Mouse (Mus musculus): ENCODE results near the gene Cpt2. TPM values are rescaled to one million over a fixed set of nuclear protein-coding genes. Genes with fewer than 3 reads are reported as not detected.
A peak's percentile ranks its signal among the peaks of the same experiment; 100 is the strongest.

Gene Cpt2
- total and polyA plus RNA-seq, 3 experiments = 10.8 to 14.1 (median 13.5) TPM

DNA sequence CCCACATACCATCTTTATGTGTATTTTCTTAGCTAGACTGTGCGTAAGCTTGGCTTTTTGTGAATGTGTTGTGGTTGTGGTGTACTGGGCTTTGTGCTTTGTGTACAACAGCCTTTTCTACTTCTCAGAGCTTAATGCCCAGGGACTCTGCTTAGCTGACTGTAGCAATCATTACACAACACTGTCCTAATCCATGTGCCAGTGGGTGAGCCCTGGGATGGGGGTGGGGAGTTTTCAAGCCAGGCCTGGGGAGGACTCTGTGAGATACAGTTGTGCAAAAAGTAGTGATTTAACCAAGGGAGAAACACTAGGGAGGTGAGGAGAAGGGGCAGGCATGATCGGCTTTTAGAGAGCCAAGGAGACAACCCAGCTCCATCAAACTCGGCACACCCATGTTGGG, 23.2 kb downstream of the Cpt2 start:
- Histone ChIP-seq H3K27ac (ENCODE audit: insufficient read depth, low read depth) (no peak overlapping the region), H3K4me2 (ENCODE audit: insufficient read depth, low read depth, poor library complexity, severe bottlenecking) (no peak overlapping the region), H3K4me1 (ENCODE audit: control insufficient read depth in 1 of 2, insufficient read depth in 2 of 2) (0 out of 4 replicates have a peak, but pooled peaks cover 0 to 7% of the 10 kb centered on the region in 2 experiments), H3K4me3 (replicated peaks in 1 of 3; ENCODE audit: low read depth in 2 of 3, low read length in 2 of 3, poor library complexity in 1 of 3) (no peak overlapping the region), H3K9me3 (replicated peaks; ENCODE audit: low read length) (no peaks in the 10 kb centered on the region), H3K27me3 (replicated peaks) (no peaks in the 10 kb centered on the region), H3K9ac (ENCODE audit: insufficient read depth, low read depth) (no peak overlapping the region), H3K36me3 (replicated peaks in 1 of 2; ENCODE audit: control insufficient read depth in 1 of 2, insufficient read depth in 1 of 2, low read length in 1 of 2) (peaks cover 25 to 79% of the 10 kb centered on the region in 2 experiments), H3K79me2 (replicated peaks; ENCODE audit: control insufficient read depth, extremely low read depth, insufficient read depth, poor library complexity, severe bottlenecking) (no peaks in the 10 kb centered on the region)
- in situ Hi-C loops (cut with MboI; ENCODE audit: low pct_ligation_motif_present, low pct_unique_long_range_greater_than_20kb, low sequenced_read_pairs) (no loop called here), dilution Hi-C loops (cut with MboI; ENCODE audit: extremely low pct_ligation_motif_present, extremely low pct_unique_long_range_greater_than_20kb, low sequenced_read_pairs) (no loop called here)
- TF ChIP-seq MAFK (IDR thresholded peaks at IDR 0.05; ENCODE audit: insufficient replicate concordance, low read length) = no peak
- TF ChIP-seq ZNF384 (IDR thresholded peaks at IDR 0.05; ENCODE audit: low read depth, low read length) = no peak
- DNase-seq (ENCODE audit: extremely low read depth) = no peak

DNA sequence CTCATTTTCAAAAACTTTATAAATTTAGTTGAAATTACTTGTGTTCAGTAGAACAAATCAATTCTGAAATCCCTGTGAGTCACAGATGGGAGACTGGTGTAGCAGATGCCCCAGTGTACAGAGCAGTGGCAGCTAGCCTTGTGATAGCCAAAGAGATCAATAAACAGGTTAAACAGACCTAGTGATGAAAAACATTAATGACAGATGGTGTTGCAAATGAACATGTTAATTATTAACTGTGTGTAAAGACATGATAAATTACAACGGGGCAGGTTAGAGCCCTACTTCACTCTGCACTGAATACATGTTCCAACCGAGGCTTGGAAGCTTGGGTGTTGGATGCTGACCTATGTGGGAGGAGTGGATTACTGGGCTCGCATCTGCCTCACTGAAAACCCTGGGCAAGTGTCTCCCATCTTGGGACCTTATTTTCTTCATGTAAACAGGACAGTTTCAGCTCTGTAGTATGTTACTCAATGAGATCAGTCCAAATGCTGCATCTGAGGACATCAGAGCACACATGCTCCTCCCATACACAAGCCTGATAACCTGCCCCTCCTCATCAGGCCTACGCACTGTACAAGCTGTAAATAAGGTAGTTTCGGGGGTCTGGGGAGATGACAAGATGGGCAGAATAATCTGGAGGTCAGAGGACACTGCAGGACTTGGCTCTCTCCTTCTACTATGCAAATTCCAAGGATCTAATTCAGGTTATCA, 24.0 kb downstream of the Cpt2 start:
- H3K4me2 ChIP-seq (ENCODE audit: insufficient read depth, low read depth, poor library complexity, severe bottlenecking) = no peak overlapping the region
- DNase-seq (ENCODE audit: extremely low read depth) = no peak

DNA sequence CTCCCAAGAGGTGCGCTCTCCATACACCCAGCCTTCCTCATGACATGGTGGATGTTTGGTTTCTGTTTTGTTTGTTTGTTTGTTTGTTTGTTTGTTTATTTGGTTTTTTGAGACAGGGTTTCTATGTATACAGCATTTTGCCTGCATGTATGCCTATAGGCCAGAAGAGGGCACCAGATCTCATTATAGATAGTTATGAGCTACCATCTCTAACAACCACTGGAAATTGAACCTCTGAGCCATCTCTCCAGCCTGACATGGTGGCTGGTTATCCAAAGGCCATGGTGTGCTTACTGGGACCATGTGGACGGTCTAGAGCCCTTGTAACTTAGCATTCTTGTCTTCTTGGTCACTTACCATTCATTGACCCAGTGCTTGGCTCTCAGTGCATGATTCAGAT, 30.7 kb downstream of the Cpt2 start:
- dilution Hi-C loops (cut with MboI; ENCODE audit: extremely low pct_ligation_motif_present, extremely low pct_unique_long_range_greater_than_20kb, low sequenced_read_pairs) = no loop called here
- Histone ChIP-seq H3K4me1 (ENCODE audit: control insufficient read depth in 1 of 2, insufficient read depth in 2 of 2) (peaks cover 3 to 19% of the 10 kb centered on the region in 2 experiments; a peak in 3 of 4 replicates), H3K9ac (ENCODE audit: insufficient read depth, low read depth) (no peak overlapping the region), H3K4me3 (replicated peaks in 1 of 3; ENCODE audit: low read depth in 2 of 3, low read length in 2 of 3, poor library complexity in 1 of 3) (no peak overlapping the region), H3K79me2 (replicated peaks; ENCODE audit: control insufficient read depth, extremely low read depth, insufficient read depth, poor library complexity, severe bottlenecking) (peaks cover 3% of the 10 kb centered on the region; the same call in 1 of the 2 replicates), H3K27ac (ENCODE audit: insufficient read depth, low read depth) (no peak overlapping the region), H3K9me3 (replicated peaks; ENCODE audit: low read length) (no peaks in the 10 kb centered on the region), H3K27me3 (replicated peaks) (no peaks in the 10 kb centered on the region), H3K4me2 (ENCODE audit: insufficient read depth, low read depth, poor library complexity, severe bottlenecking) (no peak overlapping the region), H3K36me3 (replicated peaks in 1 of 2; ENCODE audit: control insufficient read depth in 1 of 2, insufficient read depth in 1 of 2, low read length in 1 of 2) (peaks cover 28 to 74% of the 10 kb centered on the region in 2 experiments)
- TF ChIP-seq SMC3 (IDR thresholded peaks at IDR 0.05; ENCODE audit: low read depth, low read length) (peak; percentile 37), RAD21 (IDR thresholded peaks at IDR 0.05; ENCODE audit: low read depth, low read length) (peak; percentile 45), CTCF (conservative IDR thresholded peaks at IDR 0.05 in 1 of 2, IDR thresholded peaks at IDR 0.05 in 1 of 2; ENCODE audit: low read depth in 2 of 2, low read length in 2 of 2) (peak in 1 of 2 experiments; percentile 53; a peak in 2 of 4 replicates), MAX (IDR thresholded peaks at IDR 0.05; ENCODE audit: low read length) (no peak)
- peak; percentile 21 for DNase-seq (ENCODE audit: extremely low read depth)
- in situ Hi-C loops (cut with MboI; ENCODE audit: low pct_ligation_motif_present, low pct_unique_long_range_greater_than_20kb, low sequenced_read_pairs) = no loop called here

More for the DNA sequence above, 24.0 kb downstream of the Cpt2 start:
- Histone ChIP-seq H3K9ac (ENCODE audit: insufficient read depth, low read depth) (no peak overlapping the region), H3K36me3 (replicated peaks in 1 of 2; ENCODE audit: control insufficient read depth in 1 of 2, insufficient read depth in 1 of 2, low read length in 1 of 2) (peaks cover 25 to 79% of the 10 kb centered on the region in 2 experiments), H3K9me3 (replicated peaks; ENCODE audit: low read length) (no peaks in the 10 kb centered on the region), H3K27ac (ENCODE audit: insufficient read depth, low read depth) (no peak overlapping the region), H3K79me2 (replicated peaks; ENCODE audit: control insufficient read depth, extremely low read depth, insufficient read depth, poor library complexity, severe bottlenecking) (no peaks in the 10 kb centered on the region), H3K4me3 (replicated peaks in 1 of 3; ENCODE audit: low read depth in 2 of 3, low read length in 2 of 3, poor library complexity in 1 of 3) (no peak overlapping the region), H3K4me1 (ENCODE audit: control insufficient read depth in 1 of 2, insufficient read depth in 2 of 2) (0 out of 4 replicates have a peak, but pooled peaks cover 0 to 7% of the 10 kb centered on the region in 2 experiments), H3K27me3 (replicated peaks) (no peaks in the 10 kb centered on the region)
- TF ChIP-seq MYC (IDR thresholded peaks at IDR 0.05; ENCODE audit: low read depth, low read length) (no peak), SMC3 (IDR thresholded peaks at IDR 0.05; ENCODE audit: low read depth, low read length) (no peak), EP300 (IDR thresholded peaks at IDR 0.05; ENCODE audit: low read length) (no peak), UBTF (IDR thresholded peaks at IDR 0.05; ENCODE audit: low read depth, low read length) (no peak), NELFE (IDR thresholded peaks at IDR 0.05; ENCODE audit: low read depth, low read length) (no peak), MAX (IDR thresholded peaks at IDR 0.05; ENCODE audit: low read length) (no peak)
- in situ Hi-C loops (cut with MboI; ENCODE audit: low pct_ligation_motif_present, low pct_unique_long_range_greater_than_20kb, low sequenced_read_pairs) (no loop called here), dilution Hi-C loops (cut with MboI; ENCODE audit: extremely low pct_ligation_motif_present, extremely low pct_unique_long_range_greater_than_20kb, low sequenced_read_pairs) (no loop called here)

All from CH12.LX (cell line).